Mouse (Mus musculus) spleen, adult 2 months (tissue): ENCODE results near the gene Lekr1.

Experiments used
- CTCF ChIP-seq: fragments of 200-500 bp; IDR thresholded peaks from 2 replicates; pipeline ENCODE4 v1.5.1; 2011; ENCODE audit warnings: mild to moderate bottlenecking, inconsistent platforms; ENCODE audit not compliant: insufficient read depth, insufficient read length, insufficient replicate concordance; ENCODE audit errors: extremely low read depth
- POLR2A ChIP-seq: fragments of 200-500 bp; IDR thresholded peaks from 2 replicates; pipeline ENCODE4 v1.6.1; 2011; ENCODE audit warnings: low read depth, low read length, inconsistent platforms

DNA sequence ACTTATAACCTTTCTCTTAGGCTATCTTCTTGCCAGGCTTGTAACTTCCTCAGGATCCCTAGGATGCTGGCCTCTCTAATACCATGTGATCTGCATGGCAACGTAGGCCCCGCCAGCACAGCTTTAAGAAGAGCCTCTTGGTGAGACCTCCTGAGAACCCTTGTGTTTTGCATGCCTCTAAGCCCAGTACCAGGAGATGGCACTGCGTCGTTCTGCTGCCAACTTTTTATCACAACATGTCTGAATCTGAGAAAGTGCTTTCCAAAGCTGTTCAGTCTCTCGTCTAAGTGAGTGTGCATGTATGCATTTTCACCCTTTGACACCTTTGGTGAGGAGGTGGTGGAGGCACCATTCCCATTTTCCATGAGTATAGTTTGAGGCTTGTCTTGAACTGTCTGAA, 116.2 kb downstream of the Lekr1 start:
- TF ChIP-seq POLR2A (no peak), CTCF (no peak)
